In the genomic region with DNA sequence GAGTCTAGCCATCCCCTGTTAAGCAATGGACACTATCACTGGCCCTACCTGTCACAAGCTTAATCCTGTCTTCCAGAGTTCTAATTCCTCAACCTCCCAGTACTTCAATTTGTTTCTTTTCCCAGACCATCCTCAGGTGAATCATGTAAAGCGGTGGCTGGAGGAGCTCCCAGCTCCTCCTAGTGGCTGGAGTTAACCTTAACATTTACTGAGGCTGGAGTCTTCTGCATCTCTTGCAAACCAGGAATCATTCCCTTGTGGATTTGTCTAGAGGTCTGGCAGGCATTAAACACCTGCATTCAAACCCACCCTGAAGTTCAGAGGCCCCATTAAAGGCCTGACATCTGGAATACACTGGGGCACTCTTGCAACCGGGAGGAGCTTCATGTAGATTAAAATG, we compare ENCODE assay signal across 15 mouse cellular contexts.
A peak's percentile ranks its signal among the peaks of the same experiment; 100 is the strongest.
DNase-seq lines count a peak whose midpoint lies in the region; TF ChIP-seq lines count a peak whose summit lies in the region.
"Had no signal": no experiment of that assay in that cellular context is flagged by ENCODE, and none has a peak within 500 bp of the region (broad histone marks: within the 10 kb centered on the region; RNA-seq: fewer than 3 reads in every experiment).

No protein-coding gene starts in this region.

- no peak overlapping the region for H3K4me2 ChIP-seq in CH12.LX (ENCODE audit: insufficient read depth, low read depth, poor library complexity, severe bottlenecking)
- H3K4me2 ChIP-seq: heart, embryonic 11.5 days; hindbrain, embryonic 14.5 days; limb, embryonic 12.5 days had no signal

- no peaks in the 10 kb centered on the region for H3K79me2 ChIP-seq in CH12.LX (replicated peaks; ENCODE audit: control insufficient read depth, extremely low read depth, insufficient read depth, poor library complexity, severe bottlenecking)

- no peak for TF ChIP-seq EP300 in CH12.LX (IDR thresholded peaks at IDR 0.05; ENCODE audit: low read length)

- in situ Hi-C loops in CH12.LX (cut with MboI; ENCODE audit: low pct_ligation_motif_present, low pct_unique_long_range_greater_than_20kb, low sequenced_read_pairs): no loop called here

- no peak overlapping the region for H3K27ac ChIP-seq in left cerebral cortex, adult 2 months
- no peak overlapping the region for H3K27ac ChIP-seq in CH12.LX (ENCODE audit: insufficient read depth, low read depth)
- no peak overlapping the region for H3K27ac ChIP-seq in gastrocnemius, adult 2 months
- H3K27ac ChIP-seq: hindbrain, embryonic 14.5 days; limb, embryonic 12.5 days had no signal

- dilution Hi-C loops in CH12.LX (cut with MboI; ENCODE audit: extremely low pct_ligation_motif_present, extremely low pct_unique_long_range_greater_than_20kb, low sequenced_read_pairs): no loop called here

- H3K4me1 ChIP-seq in CH12.LX (ENCODE audit: control insufficient read depth in 1 of 2, insufficient read depth in 2 of 2): no peaks in the 10 kb centered on the region

- no peaks in the 10 kb centered on the region for H3K36me3 ChIP-seq in CH12.LX (replicated peaks in 1 of 2; ENCODE audit: control insufficient read depth in 1 of 2, insufficient read depth in 1 of 2, low read length in 1 of 2)
- H3K36me3 ChIP-seq: limb, embryonic 12.5 days had no signal

- TF ChIP-seq CTCF in left cerebral cortex, adult 2 months (IDR thresholded peaks at IDR 0.05): peak; percentile 59
- peak in 1 of 2 experiments; percentile 53; a peak in 2 of 4 replicates for TF ChIP-seq CTCF in CH12.LX (conservative IDR thresholded peaks at IDR 0.05 in 1 of 2, IDR thresholded peaks at IDR 0.05 in 1 of 2; ENCODE audit: low read depth in 2 of 2, low read length in 2 of 2)
- peak; percentile 49; the same call in 1 of the 2 replicates for TF ChIP-seq CTCF in brain, embryonic 14.5 days (IDR thresholded peaks at IDR 0.05; ENCODE audit: borderline replicate concordance, extremely low read depth, insufficient read depth, insufficient read length)
- no peak for TF ChIP-seq CTCF in gastrocnemius, adult 2 months (IDR thresholded peaks at IDR 0.05)

- peak; percentile 13 for TF ChIP-seq RAD21 in CH12.LX (IDR thresholded peaks at IDR 0.05; ENCODE audit: low read depth, low read length)

- no peak overlapping the region for H3K9ac ChIP-seq in CH12.LX (ENCODE audit: insufficient read depth, low read depth)
- H3K9ac ChIP-seq: hindbrain, embryonic 14.5 days; limb, embryonic 12.5 days had no signal

- intact Hi-C loops in left cerebral cortex, adult 2 months (cut with DNase I): no loop called here
- intact Hi-C loops in left cerebral cortex, postnatal 36 days (cut with DNase I): no loop called here
- intact Hi-C loops in gastrocnemius, adult 2 months (cut with DNase I): no loop called here

- H3K9me3 ChIP-seq in CH12.LX (replicated peaks; ENCODE audit: low read length): no peaks in the 10 kb centered on the region
- H3K9me3 ChIP-seq: limb, embryonic 12.5 days had no signal

- no peak for TF ChIP-seq POLR2A in CH12.LX (IDR thresholded peaks at IDR 0.05; ENCODE audit: low read depth, low read length)
- no peak for TF ChIP-seq POLR2A in brain, embryonic 14.5 days (IDR thresholded peaks at IDR 0.05; ENCODE audit: borderline replicate concordance, extremely low read depth, insufficient read depth, insufficient read length, poor library complexity, severe bottlenecking)

- no peaks in the 10 kb centered on the region for H3K27me3 ChIP-seq in CH12.LX (replicated peaks)
- H3K27me3 ChIP-seq: limb, embryonic 12.5 days had no signal

- peak; percentile 15 for DNase-seq in embryo, embryonic 10.5 days (ENCODE audit: low spot score)
- no peak for DNase-seq in embryo, embryonic 9.5 days (ENCODE audit: extremely low spot score)
- DNase-seq in left cerebral cortex, adult 2 months (ENCODE audit: extremely low spot score in 1 of 2, low spot score in 2 of 2): no peak
- no peak for DNase-seq in left cerebral cortex, postnatal 36 days (ENCODE audit: low spot score in 2 of 2)
- DNase-seq in CH12.LX (ENCODE audit: extremely low read depth): no peak
- peak; percentile 50 for DNase-seq in brain, embryonic 14.5 days (ENCODE audit: low read depth)
- no peak for DNase-seq in adrenal gland, adult 2 months
- DNase-seq in gastrocnemius, adult 2 months: no peak
- DNase-seq: B cell, adult 2 months; kidney, postnatal 10 days; spleen, adult 18-20 months; thymus, adult 2 months had no signal

- H3K4me3 ChIP-seq in left cerebral cortex, adult 2 months: no peak overlapping the region
- no peak overlapping the region for H3K4me3 ChIP-seq in CH12.LX (replicated peaks in 1 of 3; ENCODE audit: low read depth in 2 of 3, low read length in 2 of 3, poor library complexity in 1 of 3)
- H3K4me3 ChIP-seq in gastrocnemius, adult 2 months: no peak overlapping the region
- H3K4me3 ChIP-seq: limb, embryonic 12.5 days had no signal

TF ChIP-seq in CH12.LX, 34 proteins besides CTCF, POLR2A, EP300 and RAD21:
- peak; percentile 33 for TF ChIP-seq SMC3 (IDR thresholded peaks at IDR 0.05; ENCODE audit: low read depth, low read length)
- TF ChIP-seq ZKSCAN1 (IDR thresholded peaks at IDR 0.05; ENCODE audit: borderline replicate concordance, low read depth, low read length): no peak

Comparison
In these comparisons a context has a peak if more than half of its experiments do, and no peak if none do; other contexts are left out.
1. DNase-seq: peak in embryo, embryonic 10.5 days (single experiment) and brain, embryonic 14.5 days (single experiment); none in embryo, embryonic 9.5 days (single experiment), left cerebral cortex, adult 2 months (0 of 2), left cerebral cortex, postnatal 36 days (0 of 2), CH12.LX (single experiment), adrenal gland, adult 2 months (single experiment) and gastrocnemius, adult 2 months (single experiment).